Mouse (Mus musculus) neural tube, embryonic 15.5 days (tissue): Measurements from ENCODE around the gene Hdac7. TPM values are rescaled to one million over a fixed set of nuclear protein-coding genes. Genes with fewer than 3 reads are reported as not detected.

Experiments used
- ATAC-seq: fragments of 200-750 bp; cut with Nextera tagmentation; 2 replicates; pipeline ENCODE4 v1.8.0; 2017; ENCODE audit warnings: mild to moderate bottlenecking, moderate TSS enrichment, moderate library complexity; ENCODE audit not compliant: low FRiP score
- H3K27ac ChIP-seq: fragments of 300-500 bp; sonication (generic); replicated peaks from 2 replicates; pipeline ENCODE4 v1.5.1; 2015; ENCODE audit warnings: mild to moderate bottlenecking, inconsistent platforms
- H3K27me3 ChIP-seq: fragments of 300-500 bp; sonication (generic); replicated peaks from 2 replicates; pipeline ENCODE4 v1.6.1; 2015; ENCODE audit warnings: inconsistent platforms
- H3K36me3 ChIP-seq: fragments of 300-500 bp; sonication (generic); 2 replicates; pipeline ENCODE4 v1.6.1; 2015; ENCODE audit warnings: inconsistent platforms
- H3K4me1 ChIP-seq: fragments of 300-500 bp; sonication (generic); 2 replicates; pipeline ENCODE4 v1.6.1; 2015; ENCODE audit warnings: inconsistent platforms
- H3K4me2 ChIP-seq: fragments of 300-500 bp; sonication (generic); 2 replicates; pipeline ENCODE4 v1.6.1; 2015; ENCODE audit warnings: inconsistent platforms, mild to moderate bottlenecking, moderate library complexity
- H3K4me3 ChIP-seq: fragments of 300-500 bp; sonication (generic); replicated peaks from 2 replicates; pipeline ENCODE4 v1.5.1; 2015; ENCODE audit warnings: mild to moderate bottlenecking, inconsistent platforms
- H3K9ac ChIP-seq: fragments of 300-500 bp; sonication (generic); replicated peaks from 2 replicates; pipeline ENCODE4 v1.6.1; 2015; ENCODE audit warnings: mild to moderate bottlenecking, inconsistent platforms
- H3K9me3 ChIP-seq: fragments of 300-500 bp; sonication (generic); replicated peaks from 2 replicates; pipeline ENCODE4 v1.6.1; 2016; ENCODE audit warnings: inconsistent platforms
- WGBS: fragments of 180-500 bp; shearing (Covaris S2); methylation state at CpG from one replicate; pipeline ENCODE4 v1.1.7; 2015; ENCODE audit warnings: mixed read lengths; 5-methylcytosine and 5-hydroxymethylcytosine counted together
- polyA plus RNA-seq: library from polyadenylated mRNA; unstranded; fragments of >200 nt; fragmentation: Nextera tagmentation; extraction: Ambion mirVana; gene quantifications from 2 replicates; pipeline ENCODE4 v1.2.1, GENCODE M21; 2015

Gene Hdac7
- polyA plus RNA-seq, 1 experiment from 2014 or later: 26.5 TPM

DNA sequence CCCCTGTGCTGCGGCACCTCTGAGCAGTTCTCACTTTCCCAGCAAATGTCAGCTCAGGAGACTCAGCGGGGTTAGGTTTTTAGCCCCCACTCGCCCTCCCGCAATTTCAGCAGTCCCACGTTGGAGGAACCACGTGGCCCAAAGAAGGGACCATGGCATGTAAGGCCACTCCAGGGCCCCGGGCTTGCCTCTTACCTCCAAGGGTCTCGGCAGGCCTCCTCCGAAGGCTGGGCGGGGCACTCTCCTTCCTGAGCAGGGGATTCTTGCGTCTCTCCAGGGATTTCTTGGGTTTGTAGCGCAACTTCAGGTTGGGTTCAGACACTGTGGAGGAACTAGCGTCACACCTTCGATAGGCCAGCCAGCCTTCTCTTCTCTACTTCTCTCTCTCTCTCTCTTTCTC is 35.1 kb downstream of the Hdac7 start:
- H3K9me3 ChIP-seq: no peaks in the 10 kb centered on the region
- 84% methylated on average over 14 of the region's 14 CpGs for WGBS

GRCm38 (mm10) chr15:97808532-97808931 is 35.8 kb downstream of the Hdac7 start:
- H3K4me2 ChIP-seq: no peak overlapping the region
- no peak overlapping the region for H3K9ac ChIP-seq
- H3K27ac ChIP-seq: no peak overlapping the region
- ATAC-seq: no peak
- no peak overlapping the region for H3K4me3 ChIP-seq
- H3K36me3 ChIP-seq: peaks cover 46% of the 10 kb centered on the region
- H3K4me1 ChIP-seq: peaks cover 31% of the 10 kb centered on the region
- H3K9me3 ChIP-seq: no peaks in the 10 kb centered on the region
- WGBS: 91% methylated on average over 14 of the region's 14 CpGs
- H3K27me3 ChIP-seq: no peaks in the 10 kb centered on the region

More for the DNA sequence above, 35.1 kb downstream of the Hdac7 start:
- Histone ChIP-seq H3K27me3 (no peaks in the 10 kb centered on the region), H3K4me1 (peaks cover 37% of the 10 kb centered on the region), H3K4me3 (no peak overlapping the region), H3K27ac (no peak overlapping the region), H3K9ac (no peak overlapping the region), H3K4me2 (no peak overlapping the region), H3K36me3 (peaks cover 46% of the 10 kb centered on the region)
- ATAC-seq: no peak

DNA sequence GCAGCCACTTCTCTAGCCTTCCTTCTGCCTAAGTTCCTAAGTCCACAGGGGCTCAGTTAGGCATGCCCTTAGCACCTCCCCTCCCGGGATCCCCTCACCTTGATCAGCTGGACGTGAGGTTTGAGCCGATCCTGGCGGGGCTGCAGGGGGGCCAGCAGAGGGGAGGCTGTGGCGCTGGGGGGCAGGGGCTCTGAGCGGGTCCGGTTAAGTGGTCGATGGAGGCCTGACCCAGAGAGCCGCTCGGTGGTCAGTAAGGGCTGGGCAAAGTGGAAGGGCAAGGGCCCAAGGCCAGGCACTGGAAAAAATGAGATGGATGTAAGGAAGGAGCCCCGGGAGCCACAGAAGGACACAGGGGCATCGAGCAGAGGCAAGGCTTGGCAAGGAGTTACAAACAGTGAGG is 36.4 kb downstream of the Hdac7 start:
- Histone ChIP-seq H3K36me3 (peaks cover 46% of the 10 kb centered on the region), H3K9me3 (no peaks in the 10 kb centered on the region), H3K4me3 (no peak overlapping the region), H3K4me2 (no peak overlapping the region), H3K9ac (no peak overlapping the region), H3K27me3 (no peaks in the 10 kb centered on the region), H3K27ac (no peak overlapping the region), H3K4me1 (peaks cover 25% of the 10 kb centered on the region)
- WGBS: 77% methylated on average over 12 of the region's 12 CpGs
- ATAC-seq: no peak

DNA sequence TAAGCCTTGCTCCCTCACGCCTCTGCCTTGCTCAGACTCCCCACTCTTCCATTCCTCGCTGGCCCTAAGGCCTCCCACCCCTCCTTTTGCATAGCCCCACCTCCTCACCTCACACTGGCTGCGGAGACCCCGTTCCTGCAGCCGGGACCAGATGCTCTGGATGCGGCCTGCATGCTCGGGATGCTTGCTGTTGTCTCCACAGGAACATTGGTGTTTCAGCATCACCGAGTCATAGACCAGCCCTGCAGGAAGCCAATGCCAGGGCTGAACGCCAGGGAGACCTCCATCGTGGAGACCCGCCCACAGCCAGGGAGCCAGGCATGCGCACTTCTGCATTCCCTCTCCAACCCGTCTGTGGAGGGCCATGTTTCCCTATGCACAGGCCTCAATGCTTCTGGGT is 41.7 kb downstream of the Hdac7 start:
- peaks cover 29% of the 10 kb centered on the region for H3K4me1 ChIP-seq
- H3K36me3 ChIP-seq: peaks cover 40% of the 10 kb centered on the region
- H3K27ac ChIP-seq: peak overlapping the region; percentile 65; the same call in 1 of the 2 replicates
- H3K9me3 ChIP-seq: no peaks in the 10 kb centered on the region
- 0 out of 2 replicates have a peak overlapping the region, but pooled peaks have one; percentile 7 for H3K9ac ChIP-seq
- peak; percentile 71 for ATAC-seq
- peak overlapping the region; percentile 22; the same call in 1 of the 2 replicates for H3K4me3 ChIP-seq
- H3K4me2 ChIP-seq: peak overlapping the region; percentile 46
- WGBS: 14% methylated on average over 13 of the region's 13 CpGs
- no peaks in the 10 kb centered on the region for H3K27me3 ChIP-seq

- Histone ChIP-seq H3K9me3 (no peaks in the 10 kb centered on the region), H3K4me2 (peak overlapping the region; percentile 46), H3K27ac (no peak overlapping the region), H3K4me1 (peaks cover 29% of the 10 kb centered on the region), H3K36me3 (peaks cover 40% of the 10 kb centered on the region), H3K9ac (no peak overlapping the region), H3K4me3 (no peak overlapping the region), H3K27me3 (no peaks in the 10 kb centered on the region)
- ATAC-seq: no peak
- WGBS: 85% methylated on average over 7 of the region's 7 CpGs
Measured at GRCm38 (mm10) chr15:97801811-97802210, 42.5 kb downstream of the Hdac7 start.

DNA sequence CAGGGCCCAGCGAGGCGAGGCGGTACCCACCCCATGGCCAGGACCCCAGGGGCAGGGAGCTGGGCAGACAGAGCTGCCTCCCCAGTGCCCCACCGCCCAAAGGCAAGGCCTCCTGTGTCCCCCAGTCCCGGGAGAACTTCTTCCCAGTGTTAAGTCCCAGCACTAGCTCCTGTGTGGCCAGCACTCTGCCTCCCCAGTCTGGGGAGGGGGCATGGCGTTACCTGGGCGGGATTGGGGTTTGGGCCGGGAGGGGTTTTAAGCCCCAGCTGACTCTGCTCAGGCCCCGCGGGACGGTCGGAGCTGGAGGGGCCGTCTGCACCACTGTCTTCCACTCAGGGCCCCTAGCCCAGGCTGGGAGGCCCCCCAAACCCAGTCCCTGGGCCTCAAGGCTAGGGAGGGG is 43.4 kb downstream of the Hdac7 start:
- H3K4me2 ChIP-seq: no peak overlapping the region
- no peak for ATAC-seq
- no peak overlapping the region for H3K4me3 ChIP-seq
- H3K36me3 ChIP-seq: peaks cover 41% of the 10 kb centered on the region
- no peak overlapping the region for H3K27ac ChIP-seq
- no peak overlapping the region for H3K9ac ChIP-seq
- H3K9me3 ChIP-seq: no peaks in the 10 kb centered on the region
- 91% methylated on average over 13 of the region's 13 CpGs for WGBS
- H3K4me1 ChIP-seq: peaks cover 29% of the 10 kb centered on the region
- H3K27me3 ChIP-seq: no peaks in the 10 kb centered on the region

- Histone ChIP-seq H3K27ac (no peak overlapping the region), H3K4me1 (peaks cover 29% of the 10 kb centered on the region), H3K27me3 (no peaks in the 10 kb centered on the region), H3K4me3 (no peak overlapping the region), H3K4me2 (no peak overlapping the region), H3K9me3 (no peaks in the 10 kb centered on the region), H3K9ac (no peak overlapping the region), H3K36me3 (peaks cover 48% of the 10 kb centered on the region)
- 93% methylated on average over 11 of the region's 11 CpGs for WGBS
- no peak for ATAC-seq
Measured at GRCm38 (mm10) chr15:97799446-97799845, 44.9 kb downstream of the Hdac7 start.

GRCm38 (mm10) chr15:97798134-97798533 is 46.2 kb downstream of the Hdac7 start:
- Histone ChIP-seq H3K9me3 (no peaks in the 10 kb centered on the region), H3K4me3 (no peak overlapping the region), H3K4me1 (peaks cover 29% of the 10 kb centered on the region), H3K27ac (peak overlapping the region; percentile 46), H3K4me2 (peak overlapping the region; percentile 9), H3K27me3 (no peaks in the 10 kb centered on the region), H3K9ac (no peak overlapping the region), H3K36me3 (peaks cover 61% of the 10 kb centered on the region)
- peak; percentile 48; the same call in 1 of the 2 replicates for ATAC-seq
- 18% methylated on average over 17 of the region's 17 CpGs for WGBS

DNA sequence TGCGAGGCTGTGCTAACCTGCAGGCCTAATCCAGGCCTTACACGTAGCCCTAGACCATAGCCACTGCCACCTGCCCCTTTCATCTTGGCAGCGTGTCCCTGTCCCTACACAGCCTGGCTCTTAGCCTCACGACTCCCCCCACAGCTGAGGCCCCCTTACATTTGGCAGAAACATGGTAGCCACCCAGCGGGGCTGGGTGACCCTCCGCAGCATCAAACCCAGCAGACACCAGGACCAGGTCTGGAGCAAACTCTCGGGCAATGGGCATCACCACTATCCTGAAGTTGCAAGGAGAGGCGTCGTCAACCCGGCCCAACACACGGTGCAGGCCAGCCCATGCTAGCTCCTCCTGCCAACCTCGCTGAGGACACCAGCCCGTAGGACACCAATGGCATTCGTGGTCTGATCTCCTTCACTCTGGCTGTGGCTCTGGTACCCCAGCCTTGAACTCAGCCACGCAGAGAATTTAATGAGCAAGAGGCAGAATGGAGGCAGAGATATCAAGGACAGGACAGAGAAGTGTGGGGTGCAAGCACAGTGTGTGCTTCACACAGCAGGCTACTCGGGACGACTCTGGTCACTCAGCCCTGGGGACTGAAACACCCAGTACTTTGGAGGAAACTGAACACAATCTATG is 47.5 kb downstream of the Hdac7 start:
- Histone ChIP-seq H3K4me1 (peaks cover 17% of the 10 kb centered on the region), H3K27ac (no peak overlapping the region), H3K27me3 (no peaks in the 10 kb centered on the region), H3K36me3 (peaks cover 69% of the 10 kb centered on the region), H3K4me2 (no peak overlapping the region), H3K9me3 (no peaks in the 10 kb centered on the region), H3K4me3 (no peak overlapping the region), H3K9ac (no peak overlapping the region)
- no peak for ATAC-seq
- 94% methylated on average over 17 of the region's 17 CpGs for WGBS

- ATAC-seq: no peak
- no peak overlapping the region for H3K4me3 ChIP-seq
- H3K36me3 ChIP-seq: peaks cover 75% of the 10 kb centered on the region
- no peak overlapping the region for H3K9ac ChIP-seq
- no peaks in the 10 kb centered on the region for H3K27me3 ChIP-seq
- peaks cover 16% of the 10 kb centered on the region for H3K4me1 ChIP-seq
- H3K9me3 ChIP-seq: no peaks in the 10 kb centered on the region
- no peak overlapping the region for H3K27ac ChIP-seq
- 96% methylated on average over 10 of the region's 10 CpGs for WGBS
- no peak overlapping the region for H3K4me2 ChIP-seq
Measured at GRCm38 (mm10) chr15:97795559-97796235, 48.6 kb downstream of the Hdac7 start.

- H3K9ac ChIP-seq: no peak overlapping the region
- H3K9me3 ChIP-seq: no peaks in the 10 kb centered on the region
- H3K27me3 ChIP-seq: no peaks in the 10 kb centered on the region
- WGBS: 74% methylated on average over 5 of the region's 5 CpGs
- H3K4me1 ChIP-seq: peaks cover 20% of the 10 kb centered on the region
- no peak overlapping the region for H3K4me3 ChIP-seq
- H3K36me3 ChIP-seq: peaks cover 71% of the 10 kb centered on the region
- H3K27ac ChIP-seq: no peak overlapping the region
- ATAC-seq: no peak
- H3K4me2 ChIP-seq: no peak overlapping the region
Measured at GRCm38 (mm10) chr15:97794268-97794667, 50.0 kb downstream of the Hdac7 start.
